Mouse (Mus musculus) kidney, postnatal 0 days (tissue): ENCODE measurements at regions not wholly inside any gene's neighbourhood (a gene's known extent, or its start where the extent isn't known, plus 50 kb on each side); places are given as distances from the start of the nearest gene placed in this dataset.
"Not testable (repeated sequence)": the region's sequence is repeated elsewhere in the genome, so short reads cannot be mapped to it uniquely, and the experiment has no call there.

Experiments used
- ATAC-seq: fragments of 200-750 bp; cut with Nextera tagmentation; replicated peaks from 2 replicates; pipeline ENCODE4 v1.8.0; 2017; ENCODE audit warnings: low read depth, moderate number of reproducible peaks, moderate TSS enrichment, moderate library complexity; ENCODE audit not compliant: low FRiP score
- DNase-seq: peaks from one replicate; pipeline ENCODE4 v3.0.0-alpha.2; 2016; ENCODE audit warnings: low spot score
- H3K27ac ChIP-seq: fragments of 300-500 bp; sonication (generic); 2 replicates; pipeline ENCODE4 v1.5.1; 2014; ENCODE audit warnings: mild to moderate bottlenecking
- H3K27me3 ChIP-seq: fragments of 300-500 bp; sonication (generic); 2 replicates; pipeline ENCODE4 v1.6.1; 2014; ENCODE audit warnings: low read length, mixed read lengths; ENCODE audit not compliant: insufficient read depth
- H3K36me3 ChIP-seq: fragments of 300-500 bp; sonication (generic); 2 replicates; pipeline ENCODE4 v1.6.1; 2014; ENCODE audit warnings: low read length, mixed read lengths; ENCODE audit not compliant: insufficient read depth
- H3K4me1 ChIP-seq: fragments of 300-500 bp; sonication (generic); replicated peaks from 2 replicates; pipeline ENCODE4 v1.6.1; 2014; ENCODE audit warnings: antibody characterized with exemption, low read length, mixed read lengths; ENCODE audit not compliant: insufficient read depth
- H3K4me2 ChIP-seq: fragments of 300-500 bp; sonication (generic); 2 replicates; pipeline ENCODE4 v1.6.1; 2014; ENCODE audit warnings: mild to moderate bottlenecking, low read length, moderate library complexity, mixed read lengths
- H3K4me3 ChIP-seq: fragments of 300-500 bp; sonication (generic); replicated peaks from 2 replicates; pipeline ENCODE4 v1.5.1; 2014; ENCODE audit warnings: low read depth, low read length
- H3K9ac ChIP-seq: fragments of 300-500 bp; sonication (generic); 2 replicates; pipeline ENCODE4 v1.6.1; 2014; ENCODE audit warnings: low read depth, low read length
- H3K9me3 ChIP-seq: fragments of 300-500 bp; sonication (generic); replicated peaks from 2 replicates; pipeline ENCODE4 v1.6.1; 2016; ENCODE audit warnings: low read length, inconsistent platforms, mixed read lengths
- CTCF ChIP-seq: IDR thresholded peaks from 2 replicates; pipeline ENCODE4 v1.5.1; 2016; ENCODE audit warnings: antibody characterized with exemption, low read depth, mild to moderate bottlenecking, moderate library complexity
- WGBS: fragments of 180-500 bp; shearing (Covaris S2); extraction: QIAGEN DNeasy Blood & Tissue Kit; methylation state at CpG from one replicate; pipeline ENCODE4 v1.1.7; 2014; 5-methylcytosine and 5-hydroxymethylcytosine counted together

DNA sequence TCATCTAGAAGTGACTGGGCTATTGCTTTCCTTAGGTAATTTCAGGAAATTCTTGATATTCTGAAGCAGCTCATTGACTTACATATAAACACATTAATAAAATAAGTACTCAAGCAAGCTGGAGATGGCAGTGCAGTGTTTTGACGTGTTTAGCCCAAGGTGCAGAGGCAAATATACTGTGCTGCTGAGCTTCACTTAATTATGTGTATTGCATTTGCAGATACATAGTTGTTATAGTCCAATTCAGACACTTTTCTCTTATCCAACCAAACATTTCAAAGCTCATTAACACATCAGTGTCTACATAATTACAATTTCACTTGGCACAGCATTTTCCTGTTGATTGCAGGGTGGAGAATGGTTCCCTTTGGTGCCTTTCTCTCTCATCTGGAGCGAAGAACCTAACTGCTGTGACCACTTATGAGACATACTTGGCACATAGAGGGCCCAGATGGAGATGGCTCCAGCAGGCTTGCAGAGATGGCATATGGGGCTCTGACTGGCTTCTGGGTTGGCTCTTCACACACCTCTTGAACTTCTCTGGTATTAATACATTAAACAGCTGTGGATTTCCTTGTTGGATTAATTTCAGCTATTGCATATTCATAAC, 803.9 kb upstream of the Gm10800 start:
- Histone ChIP-seq H3K27ac (no peak overlapping the region), H3K36me3 (no peaks in the 10 kb centered on the region), H3K4me1 (no peaks in the 10 kb centered on the region), H3K27me3 (no peaks in the 10 kb centered on the region), H3K4me2 (no peak overlapping the region), H3K9me3 (no peaks in the 10 kb centered on the region), H3K4me3 (no peak overlapping the region), H3K9ac (no peak overlapping the region)
- no peak for DNase-seq
- no peak for TF ChIP-seq CTCF
- ATAC-seq = no peak
- WGBS = 80% methylated on average over 2 of the region's 2 CpGs

- no peak overlapping the region for H3K27ac ChIP-seq
- ATAC-seq (no peak), DNase-seq (no peak)
- H3K4me3 ChIP-seq = no peak overlapping the region
- no peaks in the 10 kb centered on the region for H3K27me3 ChIP-seq
- H3K4me2 ChIP-seq = no peak overlapping the region
- H3K9ac ChIP-seq = no peak overlapping the region
- H3K9me3 ChIP-seq = no peaks in the 10 kb centered on the region
- TF ChIP-seq CTCF = no peak
- H3K4me1 ChIP-seq = no peaks in the 10 kb centered on the region
- no peaks in the 10 kb centered on the region for H3K36me3 ChIP-seq
These were observed 764.2 kb upstream of the Gm10800 start for GRCm38 (mm10) chr2:99431254-99431653.

- H3K36me3 ChIP-seq = no peaks in the 10 kb centered on the region
- no peaks in the 10 kb centered on the region for H3K9me3 ChIP-seq
- 81% methylated on average over 2 of the region's 2 CpGs for WGBS
- H3K4me1 ChIP-seq = no peaks in the 10 kb centered on the region
- DNase-seq (no peak), ATAC-seq (no peak)
- no peak overlapping the region for H3K4me3 ChIP-seq
- no peak for TF ChIP-seq CTCF
- H3K27ac ChIP-seq = no peak overlapping the region
- H3K9ac ChIP-seq = no peak overlapping the region
- H3K27me3 ChIP-seq = no peaks in the 10 kb centered on the region
- H3K4me2 ChIP-seq = no peak overlapping the region
These were observed 763.4 kb upstream of the Gm10800 start for GRCm38 (mm10) chr2:99430511-99430910.

DNA sequence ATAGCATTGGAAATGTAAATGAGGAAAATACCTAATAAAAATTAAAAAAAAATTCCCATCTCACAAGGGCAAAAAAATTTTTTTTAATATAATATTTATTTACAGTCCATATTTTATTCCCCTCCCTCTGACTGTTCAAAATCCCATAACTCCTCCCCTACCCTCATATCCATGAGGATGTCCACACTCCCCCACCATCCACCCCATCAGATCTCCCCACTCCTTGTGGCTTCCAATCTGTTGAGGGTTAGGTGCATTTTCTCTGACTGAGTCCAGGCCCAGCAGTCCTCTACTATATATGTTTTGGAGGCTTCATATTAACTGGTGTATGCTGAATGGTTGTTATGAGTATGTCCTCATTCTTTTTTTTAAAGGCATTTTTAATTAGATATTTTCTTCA, 754.5 kb upstream of the Gm10800 start:
- Histone ChIP-seq H3K9ac (no peak overlapping the region), H3K9me3 (no peaks in the 10 kb centered on the region), H3K4me1 (no peaks in the 10 kb centered on the region), H3K36me3 (no peaks in the 10 kb centered on the region), H3K27ac (no peak overlapping the region), H3K4me3 (no peak overlapping the region), H3K4me2 (no peak overlapping the region), H3K27me3 (no peaks in the 10 kb centered on the region)
- DNase-seq (no peak), ATAC-seq (no peak)
- no peak for TF ChIP-seq CTCF

GRCm38 (mm10) chr2:99409483-99409882, 742.4 kb upstream of the Gm10800 start:
- H3K4me1 ChIP-seq = no peaks in the 10 kb centered on the region
- DNase-seq (peak; percentile 25), ATAC-seq (no peak)
- peak; percentile 59 for TF ChIP-seq CTCF
- H3K36me3 ChIP-seq = no peaks in the 10 kb centered on the region
- H3K9ac ChIP-seq = no peak overlapping the region
- no peak overlapping the region for H3K4me2 ChIP-seq
- H3K9me3 ChIP-seq = no peaks in the 10 kb centered on the region
- H3K27me3 ChIP-seq = no peaks in the 10 kb centered on the region
- 40% methylated on average over 1 of the region's 1 CpGs for WGBS
- no peak overlapping the region for H3K27ac ChIP-seq
- no peak overlapping the region for H3K4me3 ChIP-seq

DNA sequence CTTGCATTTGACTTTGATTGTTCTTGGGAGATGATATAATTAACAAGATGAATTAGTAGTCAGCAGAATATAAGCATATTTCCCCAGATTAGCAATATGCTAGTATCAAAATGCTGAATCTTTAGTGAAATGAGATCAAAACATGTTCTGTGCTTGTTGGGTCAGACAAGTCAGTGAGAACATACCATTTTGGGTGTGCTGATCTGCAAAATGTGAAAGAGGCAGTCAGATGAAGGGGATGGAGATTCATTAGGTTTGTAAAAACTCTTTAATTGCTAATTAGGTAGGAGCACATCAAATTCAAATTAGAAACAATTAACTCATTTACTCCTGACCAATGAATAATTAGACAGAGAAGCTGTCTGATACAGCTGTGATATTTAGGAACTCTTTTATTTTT, 712.6 kb upstream of the Gm10800 start:
- no peak overlapping the region for H3K4me2 ChIP-seq
- H3K4me3 ChIP-seq = no peak overlapping the region
- no peak overlapping the region for H3K27ac ChIP-seq
- no peaks in the 10 kb centered on the region for H3K27me3 ChIP-seq
- no peak overlapping the region for H3K9ac ChIP-seq
- no peak for DNase-seq
- TF ChIP-seq CTCF = no peak
- no peaks in the 10 kb centered on the region for H3K36me3 ChIP-seq
- ATAC-seq = no peak
- no peaks in the 10 kb centered on the region for H3K4me1 ChIP-seq
- no peaks in the 10 kb centered on the region for H3K9me3 ChIP-seq

- H3K9me3 ChIP-seq, ATAC-seq, H3K4me1 ChIP-seq, H3K36me3 ChIP-seq, H3K9ac ChIP-seq, H3K27ac ChIP-seq, H3K4me3 ChIP-seq, H3K4me2 ChIP-seq, DNase-seq, H3K27me3 ChIP-seq: not testable (repeated sequence)
- WGBS = 81% methylated on average over 3 of the region's 3 CpGs
These were observed 696.5 kb upstream of the Gm10800 start for GRCm38 (mm10) chr2:99363651-99364050.
